Mouse (Mus musculus) cortical plate, adult 2 months (tissue): ENCODE results near the gene Spryd4.

ENCODE experiments used
- CTCF ChIP-seq: fragments of 200-500 bp; IDR thresholded peaks from 2 replicates; pipeline ENCODE4 v1.5.1; 2011; ENCODE audit warnings: mild to moderate bottlenecking, control low read depth, low read length; ENCODE audit not compliant: insufficient read depth; ENCODE audit errors: extremely low read depth
- POLR2A ChIP-seq: fragments of 200-500 bp; IDR thresholded peaks from 2 replicates; pipeline ENCODE4 v1.6.1; 2011; ENCODE audit warnings: mild to moderate bottlenecking, low read length, control low read depth; ENCODE audit not compliant: insufficient read depth; ENCODE audit errors: extremely low read depth

- TF ChIP-seq CTCF (peak; percentile 82), POLR2A (no peak)
Observed at GRCm38 (mm10) chr10:128232420-128232985, 20.9 kb upstream of the Spryd4 start.
